Mouse (Mus musculus) ES-Bruce4 (cell line): ENCODE results near the gene Bsn. TPM values are rescaled to one million over a fixed set of nuclear protein-coding genes. Genes with fewer than 3 reads are reported as not detected.

ENCODE experiments used
- H3K27ac ChIP-seq: 2 replicates; pipeline ENCODE4 v1.5.1; 2012; ENCODE audit warnings: low read length, inconsistent platforms; ENCODE audit not compliant: insufficient read depth
- H3K27me3 ChIP-seq: 2 replicates; pipeline ENCODE4 v1.6.1; 2012; ENCODE audit warnings: mild to moderate bottlenecking, low read length, inconsistent platforms; ENCODE audit not compliant: control insufficient read depth, poor library complexity, insufficient read depth, severe bottlenecking
- H3K36me3 ChIP-seq: 2 replicates; pipeline ENCODE4 v1.6.1; 2012; ENCODE audit warnings: inconsistent platforms, mild to moderate bottlenecking, low read length, moderate library complexity; ENCODE audit not compliant: control insufficient read depth, poor library complexity, insufficient read depth, severe bottlenecking
- H3K4me1 ChIP-seq: one replicate; pipeline ENCODE4 v1.8.1; 2011; ENCODE audit warnings: low read length; ENCODE audit not compliant: control insufficient read depth, insufficient read depth
- H3K4me3 ChIP-seq: 2 replicates; pipeline ENCODE4 v1.5.1; 2011; ENCODE audit warnings: low read depth, mild to moderate bottlenecking, low read length
- H3K9ac ChIP-seq: 2 replicates; pipeline ENCODE4 v1.6.1; 2012; ENCODE audit warnings: low read depth, mild to moderate bottlenecking, inconsistent platforms; ENCODE audit not compliant: poor library complexity, severe bottlenecking
- H3K9me3 ChIP-seq: replicated peaks from 2 replicates; pipeline ENCODE4 v1.6.1; 2012; ENCODE audit warnings: mild to moderate bottlenecking, low read length, inconsistent platforms; ENCODE audit not compliant: control insufficient read depth, poor library complexity, insufficient read depth, severe bottlenecking
- CTCF ChIP-seq: IDR thresholded peaks from one replicate; pipeline ENCODE4 v1.8.1; 2011; ENCODE audit warnings: low read depth, low read length
- EP300 ChIP-seq: IDR thresholded peaks from 2 replicates; pipeline ENCODE4 v1.6.1; 2011; ENCODE audit warnings: low read depth, low read length; ENCODE audit not compliant: insufficient read depth
- POLR2A ChIP-seq: IDR thresholded peaks from one replicate; pipeline ENCODE4 v1.8.1; 2011; ENCODE audit warnings: low read length; ENCODE audit not compliant: insufficient read depth
- polyA plus RNA-seq: library from polyadenylated mRNA; stranded (reverse); fragments of >200 nt; gene quantifications from 2 replicates; pipeline ENCODE4 v1.2.4, GENCODE M21; 2011; ENCODE audit warnings: low read depth; ENCODE audit not compliant: missing spikeins, insufficient read depth, insufficient read length

The Bsn gene
- polyA plus RNA-seq, 1 experiment = 0.43 TPM

DNA sequence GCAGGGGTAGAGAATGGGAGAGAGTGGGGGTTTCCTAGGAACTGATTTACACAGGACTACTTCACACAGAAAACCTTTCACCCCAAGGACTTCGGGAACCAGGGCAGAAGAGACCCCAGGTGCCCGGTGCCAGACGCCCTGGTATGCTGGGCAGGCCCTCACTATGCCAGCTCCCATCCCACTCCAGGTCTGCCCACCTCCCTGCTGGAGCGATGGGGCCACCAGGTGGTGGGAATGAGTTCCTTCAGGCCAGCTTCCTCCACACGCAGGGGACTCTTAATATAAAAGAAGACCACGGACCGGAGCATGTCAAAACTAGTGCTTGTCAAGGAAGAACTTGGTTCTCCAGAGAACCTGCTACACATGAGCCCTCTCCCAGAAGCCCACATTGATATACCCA lies 123.0 kb downstream of the Bsn start:
- no peak overlapping the region for H3K9ac ChIP-seq
- no peaks in the 10 kb centered on the region for H3K27me3 ChIP-seq
- no peak overlapping the region for H3K4me3 ChIP-seq
- H3K36me3 ChIP-seq = no peaks in the 10 kb centered on the region
- H3K9me3 ChIP-seq = no peaks in the 10 kb centered on the region
- no peaks in the 10 kb centered on the region for H3K4me1 ChIP-seq
- no peak overlapping the region for H3K27ac ChIP-seq
- TF ChIP-seq POLR2A (no peak), EP300 (no peak), CTCF (peak; percentile 48)

DNA sequence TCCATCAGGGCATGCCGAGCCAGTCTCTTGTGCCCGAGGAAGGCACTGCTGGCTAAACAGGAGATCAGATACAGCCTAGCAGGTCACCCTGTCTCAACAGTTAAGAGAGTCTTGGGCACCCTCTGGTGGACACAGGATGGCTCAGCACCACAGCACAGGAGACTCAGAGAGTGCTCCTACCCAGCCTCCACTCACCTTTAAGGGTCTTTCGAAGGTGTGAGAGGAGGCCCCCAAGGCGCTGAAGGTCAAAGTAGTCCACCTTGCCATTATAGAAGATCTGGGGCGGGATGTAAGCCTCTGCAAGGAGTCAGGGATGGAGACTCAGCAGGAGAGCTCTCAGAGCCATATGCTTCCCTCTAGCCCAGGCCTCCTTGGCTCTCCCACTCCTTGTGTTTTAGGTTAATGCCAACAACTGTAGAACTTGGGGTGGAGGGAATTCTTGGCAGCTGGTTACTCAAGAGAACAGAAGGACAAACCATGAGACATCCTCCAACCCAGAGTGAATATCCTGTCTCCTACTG lies 124.6 kb downstream of the Bsn start:
- Histone ChIP-seq H3K4me1 (no peaks in the 10 kb centered on the region), H3K36me3 (no peaks in the 10 kb centered on the region), H3K9ac (no peak overlapping the region), H3K9me3 (no peaks in the 10 kb centered on the region), H3K27me3 (no peaks in the 10 kb centered on the region), H3K4me3 (no peak overlapping the region), H3K27ac (no peak overlapping the region)
- no peak for TF ChIP-seq EP300
- TF ChIP-seq CTCF = peak; percentile 82

DNA sequence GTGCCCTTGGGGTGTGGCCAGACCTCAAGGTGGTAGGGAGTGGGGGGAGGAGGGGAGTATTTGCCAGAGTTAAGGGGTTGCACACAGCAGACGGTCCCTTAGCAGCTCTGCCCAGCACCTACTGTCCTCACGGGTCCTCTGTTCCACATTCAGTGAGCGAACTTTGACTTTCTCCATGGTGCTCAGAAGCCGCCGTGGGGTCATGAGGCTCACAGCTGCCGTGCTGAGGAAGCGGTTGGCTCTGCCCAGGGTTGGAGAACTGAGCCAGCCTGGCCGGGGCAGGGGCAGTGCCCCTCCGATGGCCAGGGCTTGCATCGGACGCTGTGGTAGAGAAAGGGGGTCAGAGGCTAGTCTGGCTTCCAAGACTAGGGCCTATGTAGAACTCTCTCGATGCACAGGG lies 126.8 kb downstream of the Bsn start:
- Histone ChIP-seq H3K9ac (no peak overlapping the region), H3K36me3 (no peaks in the 10 kb centered on the region)

DNA sequence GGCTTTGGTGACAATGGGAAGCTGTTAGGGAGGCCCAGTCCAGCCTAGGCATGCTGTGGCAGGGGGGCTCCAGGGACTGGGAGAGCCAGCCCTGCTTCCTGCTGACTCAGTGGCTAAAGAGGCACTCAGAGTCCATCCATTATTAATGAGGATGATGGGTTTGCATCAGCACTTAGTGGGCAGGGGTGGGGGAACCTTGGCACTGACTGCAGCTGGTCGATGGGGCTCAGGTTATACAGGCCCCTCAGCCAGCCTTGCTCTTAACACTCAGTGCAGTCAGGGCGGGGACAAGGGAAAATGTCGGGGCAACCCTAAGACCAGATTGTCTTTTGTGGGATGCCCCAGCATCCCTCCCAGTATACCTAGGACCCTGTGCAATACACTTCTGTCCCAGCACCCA lies 128.0 kb downstream of the Bsn start:
- Histone ChIP-seq H3K4me1 (no peaks in the 10 kb centered on the region), H3K9me3 (no peaks in the 10 kb centered on the region), H3K27me3 (no peaks in the 10 kb centered on the region), H3K27ac (no peak overlapping the region), H3K9ac (no peak overlapping the region), H3K4me3 (no peak overlapping the region), H3K36me3 (no peaks in the 10 kb centered on the region)
- TF ChIP-seq EP300 (no peak), POLR2A (no peak), CTCF (no peak)

More for the DNA sequence above, 126.8 kb downstream of the Bsn start:
- TF ChIP-seq EP300 (no peak), POLR2A (no peak), CTCF (no peak)
- Histone ChIP-seq H3K9me3 (no peaks in the 10 kb centered on the region), H3K4me3 (no peak overlapping the region), H3K4me1 (no peaks in the 10 kb centered on the region), H3K27me3 (no peaks in the 10 kb centered on the region), H3K27ac (no peak overlapping the region)

DNA sequence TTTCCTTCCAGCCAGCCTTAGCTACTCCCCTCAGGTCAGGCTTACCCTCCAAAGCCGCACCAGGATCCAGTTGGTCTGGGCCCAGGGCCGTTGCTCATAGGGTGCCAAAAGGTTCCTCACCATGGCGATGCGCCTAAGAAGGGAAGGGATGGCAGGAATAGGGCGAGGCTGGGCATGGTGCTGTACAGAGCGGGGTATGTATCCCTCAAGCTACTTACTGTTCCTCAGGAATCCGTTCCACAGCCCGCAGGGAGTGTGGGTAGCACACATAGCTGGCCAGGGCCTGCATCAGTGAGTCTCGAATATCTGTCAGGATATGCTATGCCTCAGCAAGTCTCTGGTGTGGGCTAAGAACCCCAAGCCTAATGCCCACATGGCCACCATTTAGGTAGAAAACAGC lies 131.9 kb downstream of the Bsn start:
- TF ChIP-seq EP300 = no peak
- no peak for TF ChIP-seq CTCF
- no peak for TF ChIP-seq POLR2A
- no peaks in the 10 kb centered on the region for H3K36me3 ChIP-seq

DNA sequence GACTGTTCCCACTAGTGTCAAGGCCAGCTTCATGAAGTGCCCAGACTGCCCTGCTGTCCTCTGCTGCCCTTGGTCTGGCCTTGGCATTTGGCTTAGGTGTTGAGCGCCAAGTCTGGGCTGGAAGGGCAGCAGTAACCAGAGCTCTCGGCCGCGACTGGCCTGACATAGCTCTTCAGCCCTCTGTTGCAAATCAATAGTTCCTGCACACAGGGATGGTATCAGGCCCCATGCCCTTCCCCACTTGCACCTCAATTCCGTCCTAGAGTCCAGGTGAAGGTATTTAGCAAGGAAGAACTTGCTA lies 133.0 kb downstream of the Bsn start:
- Histone ChIP-seq H3K27ac (no peak overlapping the region), H3K36me3 (no peaks in the 10 kb centered on the region), H3K9me3 (no peaks in the 10 kb centered on the region), H3K27me3 (no peaks in the 10 kb centered on the region), H3K9ac (no peak overlapping the region), H3K4me1 (no peaks in the 10 kb centered on the region), H3K4me3 (no peak overlapping the region)
- TF ChIP-seq EP300 (no peak), CTCF (no peak), POLR2A (no peak)

More for the DNA sequence above, 131.9 kb downstream of the Bsn start:
- H3K9ac ChIP-seq = no peak overlapping the region
- no peak overlapping the region for H3K4me3 ChIP-seq
- no peaks in the 10 kb centered on the region for H3K27me3 ChIP-seq
- no peak overlapping the region for H3K27ac ChIP-seq
- no peaks in the 10 kb centered on the region for H3K4me1 ChIP-seq
- H3K9me3 ChIP-seq = no peaks in the 10 kb centered on the region
